Mouse (Mus musculus) megakaryocyte-erythroid progenitor cell, adult 5 weeks (primary cell): ENCODE results near the gene Lilra5. TPM values are rescaled to one million over a fixed set of nuclear protein-coding genes. Genes with fewer than 3 reads are reported as not detected.

Experiments used
- polyA plus RNA-seq: library from polyadenylated mRNA; stranded (reverse); fragments of >175 nt; gene quantifications from 2 replicates; pipeline ENCODE4 v1.2.3, GENCODE M21; 2012

Gene Lilra5
- not detected in 2 replicates for polyA plus RNA-seq

DNA sequence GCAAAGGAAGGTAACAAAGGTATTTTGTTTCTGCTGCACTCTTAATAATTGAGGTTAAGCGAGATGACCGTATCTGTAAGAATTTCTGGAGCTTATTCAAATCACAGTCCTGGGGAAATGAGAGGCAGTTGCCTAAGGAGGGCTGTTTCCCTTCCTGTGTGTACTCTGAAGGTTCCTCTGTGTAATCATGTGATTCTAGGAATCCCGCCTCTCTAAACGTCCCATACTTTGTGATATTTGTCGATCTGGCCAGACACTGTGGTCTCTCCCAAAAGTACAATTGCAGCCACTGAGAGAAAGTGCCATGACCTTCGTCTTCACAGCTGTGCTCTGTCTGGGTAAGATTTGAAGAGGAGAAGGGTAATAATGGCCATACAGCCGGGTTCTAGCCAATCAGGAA lies at the start of gene Lilra5:
TSS of gene Lilra5 (plus strand) at position 301 of the 400 bp plus-strand sequence.

Other genes with a start within 250 kb of the Lilra5 start
- gene Lair1, start 174.6 kb upstream of the Lilra5 start, polyA plus RNA-seq: 1.7 and 1.8 TPM in 2 replicates
- 0.32 and 0.53 TPM in 2 replicates for gene Ttyh1, start 118.3 kb upstream of the Lilra5 start, polyA plus RNA-seq
- gene Leng8, start 100.7 kb upstream of the Lilra5 start, polyA plus RNA-seq: 104 and 159 TPM in 2 replicates
- 2.2 and 3.0 TPM in 2 replicates for gene Leng9, start 87.4 kb upstream of the Lilra5 start, polyA plus RNA-seq
- gene Cdc42ep5, start 72.9 kb upstream of the Lilra5 start, polyA plus RNA-seq: 4.9 and 6.1 TPM in 2 replicates
- gene Ncr1, start 100.0 kb downstream of the Lilra5 start, polyA plus RNA-seq: 0.10 TPM in 1 of 2 replicates, not detected in the other
- gene Gp6, start 160.0 kb downstream of the Lilra5 start, polyA plus RNA-seq: not detected in 2 replicates
- gene Rdh13, start 207.9 kb downstream of the Lilra5 start, polyA plus RNA-seq: 3.8 and 6.0 TPM in 2 replicates
- 11.9 and 14.4 TPM in 2 replicates for gene Eps8l1, start 222.9 kb downstream of the Lilra5 start, polyA plus RNA-seq